Mouse (Mus musculus): ENCODE results near the gene Sirt7. TPM values are rescaled to one million over a fixed set of nuclear protein-coding genes. Genes with fewer than 3 reads are reported as not detected.
A peak's percentile ranks its signal among the peaks of the same experiment; 100 is the strongest.

Gene Sirt7
- total and polyA plus RNA-seq, 3 experiments, result 74.4 to 91.3 (median 75.2) TPM

DNA sequence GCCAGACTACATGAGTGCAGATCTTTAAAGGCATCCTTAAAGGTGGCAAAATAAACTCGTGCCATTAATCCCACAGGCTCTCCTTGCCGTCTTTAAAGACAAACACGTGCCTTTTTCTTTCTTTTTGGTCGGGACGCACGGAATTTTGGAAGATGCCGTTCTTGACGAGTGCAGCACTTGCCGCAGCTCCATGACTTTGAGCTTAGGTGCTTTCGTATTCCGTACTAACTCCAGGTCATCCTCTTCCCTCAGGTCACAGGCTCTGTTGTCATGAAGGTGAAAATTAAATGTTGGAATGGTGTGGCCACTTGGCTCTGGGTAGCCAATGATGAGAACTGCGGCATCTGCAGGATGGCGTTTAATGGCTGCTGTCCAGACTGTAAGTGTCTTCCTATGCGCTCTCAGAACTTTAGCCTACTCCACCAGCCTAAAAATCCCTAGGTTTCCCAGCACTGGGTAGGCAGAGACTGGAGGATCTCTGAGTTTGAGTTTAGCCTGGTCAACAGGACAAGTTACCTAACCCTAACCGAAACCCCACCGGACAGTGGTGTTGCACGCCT, 26.0 kb downstream of the Sirt7 start:
- Histone ChIP-seq H3K79me2 (replicated peaks; ENCODE audit: control insufficient read depth, extremely low read depth, insufficient read depth, poor library complexity, severe bottlenecking) (peaks cover 50% of the 10 kb centered on the region), H3K27me3 (replicated peaks) (no peaks in the 10 kb centered on the region), H3K9ac (ENCODE audit: insufficient read depth, low read depth) (peak overlapping the region; percentile 76), H3K27ac (ENCODE audit: insufficient read depth, low read depth) (no peak overlapping the region), H3K9me3 (replicated peaks; ENCODE audit: low read length) (no peaks in the 10 kb centered on the region), H3K4me1 (ENCODE audit: control insufficient read depth in 1 of 2, insufficient read depth in 2 of 2) (peaks cover 8 to 50% of the 10 kb centered on the region in 2 experiments), H3K4me2 (ENCODE audit: insufficient read depth, low read depth, poor library complexity, severe bottlenecking) (peak overlapping the region; percentile 74), H3K36me3 (replicated peaks in 1 of 2; ENCODE audit: control insufficient read depth in 1 of 2, insufficient read depth in 1 of 2, low read length in 1 of 2) (peaks cover 41 to 68% of the 10 kb centered on the region in 2 experiments), H3K4me3 (replicated peaks in 1 of 3; ENCODE audit: low read depth in 2 of 3, low read length in 2 of 3, poor library complexity in 1 of 3) (peak overlapping the region; percentile 55 to 88 (median 70))
- in situ Hi-C loops (cut with MboI; ENCODE audit: low pct_ligation_motif_present, low pct_unique_long_range_greater_than_20kb, low sequenced_read_pairs) (no loop called here), dilution Hi-C loops (cut with MboI; ENCODE audit: extremely low pct_ligation_motif_present, extremely low pct_unique_long_range_greater_than_20kb, low sequenced_read_pairs) (no loop called here)
- no peak for TF ChIP-seq KAT2A (IDR thresholded peaks at IDR 0.05; ENCODE audit: insufficient replicate concordance, low read length)
- TF ChIP-seq SIN3A (IDR thresholded peaks at IDR 0.05; ENCODE audit: low read length), result 0 out of 2 replicates have a peak, but pooled peaks have one; percentile 5
- no peak for TF ChIP-seq JUN (IDR thresholded peaks at IDR 0.05; ENCODE audit: insufficient read depth, low read depth, low read length)
- DNase-seq (ENCODE audit: extremely low read depth), result no peak

DNA sequence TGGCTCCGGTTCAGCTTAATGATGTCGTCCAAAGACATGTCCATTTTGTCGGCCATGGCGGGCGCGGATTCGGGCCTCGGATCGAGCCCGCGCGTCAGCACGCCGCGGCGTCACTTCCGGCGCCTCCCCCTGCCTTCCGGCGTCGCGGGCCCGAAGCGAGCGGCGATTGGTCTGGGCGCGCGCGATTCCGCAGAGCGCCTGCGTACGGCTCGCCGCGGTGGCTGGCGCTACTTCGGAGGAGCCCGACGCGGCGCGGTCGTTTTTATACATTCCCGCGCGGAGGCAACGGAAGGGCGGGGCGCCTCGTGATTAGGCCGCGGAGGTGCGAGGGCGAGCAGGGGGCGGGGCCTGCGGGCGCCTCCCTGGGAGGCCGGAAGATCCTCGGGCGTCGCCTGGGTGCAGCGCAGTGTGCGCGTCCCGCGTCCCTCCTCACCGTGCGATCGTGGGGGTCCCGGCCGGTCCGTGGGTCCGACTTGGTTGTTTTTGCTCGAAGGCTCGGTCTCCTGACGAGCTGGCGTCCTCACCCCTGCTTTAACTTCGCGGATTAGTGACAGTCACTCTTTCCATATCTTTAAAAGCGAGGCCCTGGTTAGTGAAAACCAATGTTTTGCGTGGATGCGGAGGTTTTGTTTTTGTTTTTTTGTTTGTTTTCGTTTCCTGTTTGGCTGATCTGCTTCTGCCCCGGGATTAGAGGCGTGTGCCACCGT, 26.6 kb downstream of the Sirt7 start, which contains the start of the genes Alyref and Anapc11:
Alyref (minus strand) TSS at position 83 of the 707 bp plus-strand sequence.
Anapc11 (plus strand) TSS at position 139 of the 707 bp plus-strand sequence.
- peaks cover 47 to 68% of the 10 kb centered on the region in 2 experiments for H3K36me3 ChIP-seq (replicated peaks in 1 of 2; ENCODE audit: control insufficient read depth in 1 of 2, insufficient read depth in 1 of 2, low read length in 1 of 2)
- peaks cover 56% of the 10 kb centered on the region for H3K79me2 ChIP-seq (replicated peaks; ENCODE audit: control insufficient read depth, extremely low read depth, insufficient read depth, poor library complexity, severe bottlenecking)
- in situ Hi-C loops (cut with MboI; ENCODE audit: low pct_ligation_motif_present, low pct_unique_long_range_greater_than_20kb, low sequenced_read_pairs), result no loop called here
- H3K4me3 ChIP-seq (replicated peaks in 1 of 3; ENCODE audit: low read depth in 2 of 3, low read length in 2 of 3, poor library complexity in 1 of 3), result peak within 1 kb of the TSS; percentile 83 to 96 (median 88)
- DNase-seq (ENCODE audit: extremely low read depth), result peak; percentile 97
- H3K9ac ChIP-seq (ENCODE audit: insufficient read depth, low read depth), result peak within 1 kb of the TSS; percentile 98
- H3K4me2 ChIP-seq (ENCODE audit: insufficient read depth, low read depth, poor library complexity, severe bottlenecking), result peak within 1 kb of the TSS; percentile 74
- H3K4me1 ChIP-seq (ENCODE audit: control insufficient read depth in 1 of 2, insufficient read depth in 2 of 2), result peaks cover 8 to 57% of the 10 kb centered on the region in 2 experiments
- peak within 1 kb of the TSS; percentile 52 for H3K27ac ChIP-seq (ENCODE audit: insufficient read depth, low read depth)
- no peaks in the 10 kb centered on the region for H3K9me3 ChIP-seq (replicated peaks; ENCODE audit: low read length)
- dilution Hi-C loops (cut with MboI; ENCODE audit: extremely low pct_ligation_motif_present, extremely low pct_unique_long_range_greater_than_20kb, low sequenced_read_pairs), result no loop called here
- H3K27me3 ChIP-seq (replicated peaks), result no peaks in the 10 kb centered on the region
- TF ChIP-seq ZMIZ1 (IDR thresholded peaks at IDR 0.05; ENCODE audit: low read depth, low read length), result peak; percentile 95
- no peak for TF ChIP-seq CTCF (conservative IDR thresholded peaks at IDR 0.05 in 1 of 2, IDR thresholded peaks at IDR 0.05 in 1 of 2; ENCODE audit: low read depth in 2 of 2, low read length in 2 of 2)
- TF ChIP-seq E2F4 (IDR thresholded peaks at IDR 0.05; ENCODE audit: insufficient replicate concordance, low read depth, low read length), result peak; percentile 95
- TF ChIP-seq MEF2A (IDR thresholded peaks at IDR 0.05; ENCODE audit: borderline replicate concordance, low read depth, low read length), result peak; percentile 84
- peak; percentile 93 for TF ChIP-seq TCF12 (IDR thresholded peaks at IDR 0.05; ENCODE audit: low read depth, low read length)
- TF ChIP-seq NELFE (IDR thresholded peaks at IDR 0.05; ENCODE audit: low read depth, low read length), result peak; percentile 98
- peak; percentile 68; the same call in 1 of the 2 replicates for TF ChIP-seq UBTF (IDR thresholded peaks at IDR 0.05; ENCODE audit: low read depth, low read length)
- peak; percentile 77; the same call in 1 of the 2 replicates for TF ChIP-seq SIN3A (IDR thresholded peaks at IDR 0.05; ENCODE audit: low read length)
- TF ChIP-seq JUND (conservative IDR thresholded peaks at IDR 0.05; ENCODE audit: low read depth, low read length), result no peak
- TF ChIP-seq CHD2 (IDR thresholded peaks at IDR 0.05; ENCODE audit: low read length), result peak; percentile 62
- no peak for TF ChIP-seq ZC3H11A (IDR thresholded peaks at IDR 0.05; ENCODE audit: low read depth, low read length)
- TF ChIP-seq CHD1 (IDR thresholded peaks at IDR 0.05; ENCODE audit: low read depth, low read length), result no peak; the same call in none of the 2 replicates
- TF ChIP-seq ZKSCAN1 (IDR thresholded peaks at IDR 0.05; ENCODE audit: borderline replicate concordance, low read depth, low read length), result no peak; the same call in 1 of the 2 replicates
- peak; percentile 99 for TF ChIP-seq MAX (IDR thresholded peaks at IDR 0.05; ENCODE audit: low read length)
- TF ChIP-seq IRF4 (IDR thresholded peaks at IDR 0.05; ENCODE audit: low read depth, low read length), result peak; percentile 80
- peak; percentile 19; the same call in 1 of the 2 replicates for TF ChIP-seq SMC3 (IDR thresholded peaks at IDR 0.05; ENCODE audit: low read depth, low read length)
- TF ChIP-seq MAZ (IDR thresholded peaks at IDR 0.05; ENCODE audit: low read depth, low read length), result peak; percentile 91
- peak; percentile 78; the same call in 1 of the 2 replicates for TF ChIP-seq MYC (IDR thresholded peaks at IDR 0.05; ENCODE audit: low read depth, low read length)
- TF ChIP-seq MAFK (IDR thresholded peaks at IDR 0.05; ENCODE audit: insufficient replicate concordance, low read length), result no peak
- peak; percentile 97 for TF ChIP-seq NRF1 (IDR thresholded peaks at IDR 0.05; ENCODE audit: low read depth, low read length)
- peak; percentile 60 for TF ChIP-seq BHLHE40 (IDR thresholded peaks at IDR 0.05; ENCODE audit: low read depth, low read length)
- no peak; the same call in 1 of the 2 replicates for TF ChIP-seq GABPA (IDR thresholded peaks at IDR 0.05; ENCODE audit: insufficient replicate concordance, low read depth, low read length)
- peak; percentile 95 for TF ChIP-seq POLR2A (IDR thresholded peaks at IDR 0.05; ENCODE audit: low read depth, low read length)
- peak; percentile 88 for TF ChIP-seq ELF1 (IDR thresholded peaks at IDR 0.05; ENCODE audit: low read depth, low read length)
- TF ChIP-seq ZNF384 (IDR thresholded peaks at IDR 0.05; ENCODE audit: low read depth, low read length), result no peak
- peak; percentile 86 for TF ChIP-seq HCFC1 (IDR thresholded peaks at IDR 0.05; ENCODE audit: low read depth, low read length)
- peak; percentile 19; the same call in 1 of the 2 replicates for TF ChIP-seq USF2 (conservative IDR thresholded peaks at IDR 0.05; ENCODE audit: low read depth, low read length)
- peak; percentile 46; the same call in 1 of the 2 replicates for TF ChIP-seq TBP (conservative IDR thresholded peaks at IDR 0.05; ENCODE audit: low read depth, low read length)

All from CH12.LX (cell line).